Mouse (Mus musculus) hindbrain, embryonic 15.5 days (tissue): ENCODE measurements around the gene Mdk. TPM values are rescaled to one million over a fixed set of nuclear protein-coding genes. Genes with fewer than 3 reads are reported as not detected.
A peak's percentile ranks its signal among the peaks of the same experiment; 100 is the strongest.

Source experiments
- ATAC-seq: fragments of 200-750 bp; cut with Nextera tagmentation; 2 replicates; pipeline ENCODE4 v1.8.0; 2017; ENCODE audit warnings: low read depth, moderate number of reproducible peaks, moderate TSS enrichment; ENCODE audit not compliant: low FRiP score
- H3K27ac ChIP-seq: fragments of 300-500 bp; sonication (generic); replicated peaks from 2 replicates; pipeline ENCODE4 v1.5.1; 2015; ENCODE audit warnings: mild to moderate bottlenecking, inconsistent platforms
- H3K27me3 ChIP-seq: fragments of 300-500 bp; sonication (generic); 2 replicates; pipeline ENCODE4 v1.6.1; 2015; ENCODE audit warnings: control low read depth, inconsistent platforms
- H3K36me3 ChIP-seq: fragments of 300-500 bp; sonication (generic); 2 replicates; pipeline ENCODE4 v1.6.1; 2015; ENCODE audit warnings: control low read depth, inconsistent platforms
- H3K4me1 ChIP-seq: fragments of 300-500 bp; sonication (generic); replicated peaks from 2 replicates; pipeline ENCODE4 v1.6.1; 2015; ENCODE audit warnings: control low read depth, inconsistent platforms
- H3K4me2 ChIP-seq: fragments of 300-500 bp; sonication (generic); 2 replicates; pipeline ENCODE4 v1.6.1; 2015; ENCODE audit warnings: moderate library complexity, mild to moderate bottlenecking, inconsistent platforms
- H3K4me3 ChIP-seq: fragments of 300-500 bp; sonication (generic); 2 replicates; pipeline ENCODE4 v1.5.1; 2015; ENCODE audit warnings: mild to moderate bottlenecking, inconsistent platforms
- H3K9ac ChIP-seq: fragments of 300-500 bp; sonication (generic); 2 replicates; pipeline ENCODE4 v1.6.1; 2015; ENCODE audit warnings: inconsistent platforms
- H3K9me3 ChIP-seq: fragments of 300-500 bp; sonication (generic); 2 replicates; pipeline ENCODE4 v1.6.1; 2016; ENCODE audit warnings: control low read depth, inconsistent platforms
- WGBS: fragments of 180-500 bp; shearing (Covaris S2); methylation state at CpG from one replicate; pipeline ENCODE4 v1.1.7; 2015; 5-methylcytosine and 5-hydroxymethylcytosine counted together
- polyA plus RNA-seq: library from polyadenylated mRNA; unstranded; fragments of >200 nt; fragmentation: Nextera tagmentation; extraction: Ambion mirVana; gene quantifications from 2 replicates; pipeline ENCODE4 v1.2.1, GENCODE M21; 2015

Mdk gene
- polyA plus RNA-seq, 1 experiment from 2014 or later = 187 TPM

DNA sequence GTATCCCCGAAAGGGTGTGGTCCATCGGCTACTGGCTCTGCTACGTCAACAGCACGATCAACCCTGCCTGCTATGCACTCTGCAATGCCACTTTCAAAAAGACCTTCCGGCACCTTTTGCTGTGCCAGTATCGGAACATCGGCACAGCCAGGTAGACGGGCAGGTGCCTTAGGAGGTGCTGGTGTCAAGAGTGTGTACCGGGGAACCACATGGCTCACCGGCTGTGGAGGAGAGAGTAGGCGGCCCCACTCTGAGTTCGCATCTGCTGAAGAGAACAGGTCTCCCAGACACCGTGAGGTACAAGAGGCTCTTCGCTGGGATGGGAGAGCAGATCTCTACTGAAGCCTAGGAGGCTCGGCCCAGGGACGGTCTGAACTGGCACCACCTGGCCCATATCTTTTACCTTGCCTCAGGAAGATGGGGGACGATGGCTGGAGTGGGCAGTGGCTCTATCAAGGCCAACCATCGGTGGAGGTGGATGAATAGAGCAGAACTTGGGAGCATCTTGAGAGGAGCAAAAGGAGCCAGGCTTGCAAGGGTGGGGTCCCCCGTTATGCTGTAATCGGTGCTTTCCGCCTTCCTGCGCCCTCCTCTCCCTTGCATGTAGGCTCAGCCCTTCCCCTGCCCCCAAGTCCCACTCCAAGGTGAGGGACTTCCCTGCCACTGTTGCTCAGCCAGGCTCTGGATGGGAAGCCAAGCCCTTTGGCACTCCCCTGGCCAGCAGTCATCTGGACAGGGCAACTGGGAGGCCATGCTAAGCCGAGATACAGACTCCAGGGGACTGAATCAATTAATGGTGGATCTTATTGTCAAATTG is 3.4 kb downstream of the Mdk start:
- no peak overlapping the region for H3K4me3 ChIP-seq
- no peak overlapping the region for H3K9ac ChIP-seq
- no peaks in the 10 kb centered on the region for H3K9me3 ChIP-seq
- ATAC-seq = no peak
- H3K36me3 ChIP-seq = no peaks in the 10 kb centered on the region
- H3K27me3 ChIP-seq = peaks cover 9% of the 10 kb centered on the region
- no peak overlapping the region for H3K27ac ChIP-seq
- H3K4me1 ChIP-seq = peaks cover 35% of the 10 kb centered on the region
- 71% methylated on average over 23 of the region's 23 CpGs for WGBS
- H3K4me2 ChIP-seq = no peak overlapping the region

- Histone ChIP-seq H3K4me2 (peak overlapping the region; percentile 20; the same call in 1 of the 2 replicates), H3K27me3 (peaks cover 14% of the 10 kb centered on the region), H3K36me3 (no peaks in the 10 kb centered on the region), H3K9me3 (no peaks in the 10 kb centered on the region), H3K4me1 (peaks cover 40% of the 10 kb centered on the region), H3K9ac (no peak overlapping the region), H3K27ac (no peak overlapping the region), H3K4me3 (no peak overlapping the region)
- ATAC-seq = no peak
- 43% methylated on average over 34 of the region's 34 CpGs for WGBS
These were observed 4.1 kb downstream of the Mdk start for GRCm38 (mm10) chr2:91927826-91928533.

DNA sequence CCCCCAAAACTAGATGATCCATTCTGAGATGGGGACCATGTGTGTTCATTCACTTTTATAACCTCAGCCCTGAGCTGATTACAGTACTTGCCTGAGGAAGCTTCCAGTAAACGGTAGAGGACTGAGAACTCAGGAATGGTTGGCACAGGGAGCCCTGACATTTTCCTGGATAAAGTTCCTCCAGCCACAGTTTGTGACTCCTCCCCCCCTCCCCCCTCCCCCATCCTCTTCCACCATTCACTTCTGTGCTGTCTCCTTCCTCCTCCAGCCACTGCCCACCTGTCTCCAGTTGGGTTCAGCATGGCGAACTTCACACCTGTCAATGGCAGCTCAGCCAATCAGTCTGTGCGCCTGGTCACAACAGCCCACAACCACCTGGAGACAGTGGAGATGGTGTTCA is 5.1 kb downstream of the Mdk start, which contains the start of gene Chrm4:
TSS of gene Chrm4 (plus strand) at position 301 of the 400 bp plus-strand sequence.
- H3K4me1 ChIP-seq = peaks cover 44% of the 10 kb centered on the region
- no peak within 1 kb of the TSS for H3K9ac ChIP-seq
- no peaks in the 10 kb centered on the region for H3K9me3 ChIP-seq
- no peak within 1 kb of the TSS for H3K27ac ChIP-seq
- 92% methylated on average over 3 of the region's 3 CpGs for WGBS
- no peak for ATAC-seq
- H3K27me3 ChIP-seq = peaks cover 24% of the 10 kb centered on the region
- H3K4me3 ChIP-seq = no peak within 1 kb of the TSS
- peak within 1 kb of the TSS; percentile 20; the same call in 1 of the 2 replicates for H3K4me2 ChIP-seq
- H3K36me3 ChIP-seq = no peaks in the 10 kb centered on the region

GRCm38 (mm10) chr2:91925442-91925841 is 6.7 kb downstream of the Mdk start:
- no peak overlapping the region for H3K4me3 ChIP-seq
- no peaks in the 10 kb centered on the region for H3K36me3 ChIP-seq
- H3K9ac ChIP-seq = no peak overlapping the region
- 84% methylated on average over 15 of the region's 15 CpGs for WGBS
- no peaks in the 10 kb centered on the region for H3K9me3 ChIP-seq
- no peak overlapping the region for H3K27ac ChIP-seq
- H3K4me1 ChIP-seq = peaks cover 37% of the 10 kb centered on the region
- no peak for ATAC-seq
- H3K4me2 ChIP-seq = no peak overlapping the region
- peaks cover 28% of the 10 kb centered on the region for H3K27me3 ChIP-seq

- no peaks in the 10 kb centered on the region for H3K9me3 ChIP-seq
- no peak overlapping the region for H3K4me2 ChIP-seq
- no peak overlapping the region for H3K9ac ChIP-seq
- ATAC-seq = no peak
- H3K36me3 ChIP-seq = no peaks in the 10 kb centered on the region
- 59% methylated on average over 1 of the region's 1 CpGs for WGBS
- H3K4me1 ChIP-seq = peaks cover 30% of the 10 kb centered on the region
- H3K27ac ChIP-seq = no peak overlapping the region
- no peak overlapping the region for H3K4me3 ChIP-seq
- H3K27me3 ChIP-seq = peaks cover 35% of the 10 kb centered on the region
These were observed 7.4 kb downstream of the Mdk start for GRCm38 (mm10) chr2:91924726-91925125.

GRCm38 (mm10) chr2:91923415-91924337 is 8.4 kb downstream of the Mdk start:
- WGBS = 4% methylated on average over 54 of the region's 54 CpGs
- Histone ChIP-seq H3K9ac (no peak overlapping the region), H3K27me3 (peaks cover 36% of the 10 kb centered on the region)

GRCm38 (mm10) chr2:91922586-91923414 is 9.3 kb downstream of the Mdk start:
- Histone ChIP-seq H3K9ac (no peak overlapping the region), H3K36me3 (peaks cover 12% of the 10 kb centered on the region), H3K27ac (no peak overlapping the region), H3K4me1 (peaks cover 25% of the 10 kb centered on the region), H3K27me3 (peaks cover 36% of the 10 kb centered on the region), H3K4me3 (peak overlapping the region; percentile 48), H3K9me3 (no peaks in the 10 kb centered on the region), H3K4me2 (peak overlapping the region; percentile 71)
- 4% methylated on average over 37 of the region's 37 CpGs for WGBS
- ATAC-seq = no peak

More at GRCm38 (mm10) chr2:91923415-91924337, 8.4 kb downstream of the Mdk start:
- ATAC-seq = no peak
- Histone ChIP-seq H3K4me2 (peak overlapping the region; percentile 71), H3K4me1 (peaks cover 29% of the 10 kb centered on the region), H3K9me3 (no peaks in the 10 kb centered on the region), H3K4me3 (peak overlapping the region; percentile 48), H3K36me3 (peaks cover 3% of the 10 kb centered on the region; the same call in 1 of the 2 replicates), H3K27ac (no peak overlapping the region)

GRCm38 (mm10) chr2:91921790-91922570 is 10.1 kb downstream of the Mdk start:
- H3K9ac ChIP-seq = peak overlapping the region; percentile 33
- H3K27ac ChIP-seq = no peak overlapping the region
- ATAC-seq = peak; percentile 73
- peaks cover 24% of the 10 kb centered on the region for H3K4me1 ChIP-seq
- peak overlapping the region; percentile 48 for H3K4me3 ChIP-seq
- H3K9me3 ChIP-seq = no peaks in the 10 kb centered on the region
- H3K4me2 ChIP-seq = peak overlapping the region; percentile 71
- peaks cover 36% of the 10 kb centered on the region for H3K27me3 ChIP-seq
- H3K36me3 ChIP-seq = peaks cover 19% of the 10 kb centered on the region
- WGBS = 1% methylated on average over 64 of the region's 64 CpGs

GRCm38 (mm10) chr2:91921181-91921789 is 10.8 kb downstream of the Mdk start:
- peak; percentile 12; the same call in 1 of the 2 replicates for ATAC-seq
- Histone ChIP-seq H3K4me1 (peaks cover 24% of the 10 kb centered on the region), H3K4me2 (peak overlapping the region; percentile 71), H3K9ac (0 out of 2 replicates have a peak overlapping the region, but pooled peaks have one; percentile 33), H3K36me3 (peaks cover 19% of the 10 kb centered on the region), H3K27me3 (peaks cover 36% of the 10 kb centered on the region), H3K4me3 (peak overlapping the region; percentile 48), H3K9me3 (no peaks in the 10 kb centered on the region), H3K27ac (no peak overlapping the region)
- WGBS = 4% methylated on average over 31 of the region's 31 CpGs

DNA sequence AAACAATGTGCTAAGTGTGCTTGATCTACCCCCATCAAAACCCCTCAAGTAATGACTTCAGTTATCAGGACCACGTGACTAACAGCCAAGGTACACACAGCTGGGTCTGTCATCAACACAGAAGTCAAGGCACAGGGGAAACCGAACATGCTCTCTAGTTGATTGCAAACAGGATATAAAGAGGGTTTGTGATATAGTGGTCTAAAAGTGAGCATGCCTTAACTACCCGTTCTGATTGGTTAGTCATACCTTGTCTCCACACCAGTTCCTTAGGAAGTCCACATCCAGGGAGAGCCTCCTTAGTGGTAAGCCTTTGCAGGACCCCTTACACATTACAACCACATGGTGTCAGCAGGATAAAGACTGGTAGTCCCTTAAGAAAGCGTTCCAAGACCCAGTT is 12.0 kb downstream of the Mdk start:
- Histone ChIP-seq H3K4me2 (no peak overlapping the region), H3K9ac (no peak overlapping the region), H3K36me3 (peaks cover 19% of the 10 kb centered on the region), H3K4me1 (peaks cover 24% of the 10 kb centered on the region), H3K9me3 (no peaks in the 10 kb centered on the region), H3K27me3 (peaks cover 36% of the 10 kb centered on the region), H3K27ac (no peak overlapping the region), H3K4me3 (no peak overlapping the region)
- 81% methylated on average over 4 of the region's 4 CpGs for WGBS
- ATAC-seq = no peak
